Mouse (Mus musculus) cerebellum, adult 11-12 months (tissue): ENCODE data around the gene Scaf8.
"Not testable (repeated sequence)": the region's sequence is repeated elsewhere in the genome, so short reads cannot be mapped to it uniquely, and the experiment has no call there.

Source experiments
- DNase-seq: peaks from one replicate; pipeline ENCODE4 v3.0.0; 2022

The Scaf8 gene

GRCm38 (mm10) chr17:3114720-3115379 is at the start of gene Scaf8:
TSS of gene Scaf8 (plus strand) at chr17:3114972.
- DNase-seq = peak; percentile 91

- no peak for DNase-seq
Measured at GRCm38 (mm10) chr17:3075166-3075872, 39.5 kb upstream of the Scaf8 start.

- no peak for DNase-seq
Measured at GRCm38 (mm10) chr17:3075873-3076245, 38.9 kb upstream of the Scaf8 start.

DNA sequence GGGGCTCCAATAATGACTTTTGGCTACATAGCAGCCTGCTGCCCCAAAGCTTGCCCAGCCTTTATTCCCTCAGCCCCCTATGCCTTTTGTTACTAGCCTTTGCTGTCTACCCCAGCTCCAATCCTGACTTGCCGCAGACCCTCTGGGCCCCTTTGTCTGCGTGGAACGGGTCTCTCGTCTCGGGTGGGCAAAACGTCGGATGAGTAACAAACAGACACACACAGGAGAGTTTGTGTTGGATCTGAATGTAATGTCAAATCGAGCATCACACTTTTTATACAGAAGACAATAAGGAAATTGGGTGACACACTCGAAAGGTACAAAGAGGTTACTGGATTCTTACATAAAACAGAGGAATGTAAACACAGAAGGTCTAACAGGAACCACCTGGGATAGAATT is 36.8 kb upstream of the Scaf8 start:
- DNase-seq = not testable (repeated sequence)

DNA sequence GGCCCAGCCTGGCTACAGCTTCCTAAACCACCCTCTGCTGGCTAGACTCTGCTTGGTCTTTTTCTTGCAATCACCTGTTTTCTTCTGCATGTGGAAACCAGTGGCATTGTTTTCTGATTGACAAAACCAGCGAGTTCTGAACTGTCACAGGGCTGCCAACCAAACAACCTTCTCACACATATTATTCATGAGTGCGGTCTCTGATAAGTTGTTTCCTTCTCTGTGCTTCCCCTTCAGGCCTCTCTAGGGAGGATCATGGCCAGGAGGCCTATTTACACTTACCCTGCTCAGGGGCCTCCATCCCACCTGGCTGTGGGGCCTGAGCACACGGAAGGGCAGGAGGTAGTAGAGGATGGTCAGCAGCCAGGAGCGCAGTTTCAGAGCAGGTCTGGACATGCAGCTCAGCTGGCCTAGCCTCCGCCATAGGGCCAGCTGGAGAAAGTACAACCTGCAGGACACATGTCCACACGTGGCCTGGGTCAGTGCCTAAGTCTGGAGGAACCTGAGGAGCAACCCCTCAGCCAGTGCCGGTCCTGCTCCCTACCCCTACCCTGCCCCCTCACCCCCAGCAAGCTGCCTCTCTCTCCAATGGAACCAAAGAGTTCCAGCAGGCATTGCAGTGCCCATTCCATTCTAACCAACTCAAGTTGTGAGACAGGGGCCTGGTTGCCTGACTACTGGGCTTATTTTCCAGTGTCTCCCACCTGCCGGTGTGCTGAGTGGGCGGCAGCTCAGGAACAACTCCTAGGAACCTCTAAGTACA is 34.0 kb upstream of the Scaf8 start:
- peak; percentile 48 for DNase-seq

DNA sequence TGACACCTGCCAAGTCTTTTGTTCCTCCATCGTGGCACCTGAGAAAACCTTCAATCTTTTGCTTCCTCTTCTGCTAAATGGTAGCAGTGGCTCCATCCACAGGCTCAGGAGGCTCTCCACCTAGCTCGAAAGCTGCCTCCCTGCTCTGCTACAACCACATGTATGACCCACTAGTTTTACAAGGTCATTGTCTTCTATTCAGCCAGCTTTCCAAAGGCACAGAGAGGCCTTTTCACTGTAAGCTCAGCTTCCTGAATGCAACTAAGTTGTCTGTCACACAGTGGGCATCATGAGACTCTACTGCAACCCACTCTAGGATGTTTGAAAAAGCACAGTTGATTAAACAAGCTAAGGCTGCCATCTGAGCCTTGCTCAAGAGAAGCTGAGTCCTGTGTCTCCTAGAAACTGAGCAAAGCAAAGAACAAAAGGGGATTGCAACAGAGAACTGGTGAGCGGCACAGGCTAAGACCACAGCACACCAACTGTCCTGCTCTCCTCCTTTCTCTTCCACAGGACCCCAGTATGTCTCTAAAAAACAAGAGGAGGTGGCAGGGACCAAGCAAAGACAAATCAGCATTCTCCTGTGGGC is 33.2 kb upstream of the Scaf8 start:
- DNase-seq = peak; percentile 93

DNA sequence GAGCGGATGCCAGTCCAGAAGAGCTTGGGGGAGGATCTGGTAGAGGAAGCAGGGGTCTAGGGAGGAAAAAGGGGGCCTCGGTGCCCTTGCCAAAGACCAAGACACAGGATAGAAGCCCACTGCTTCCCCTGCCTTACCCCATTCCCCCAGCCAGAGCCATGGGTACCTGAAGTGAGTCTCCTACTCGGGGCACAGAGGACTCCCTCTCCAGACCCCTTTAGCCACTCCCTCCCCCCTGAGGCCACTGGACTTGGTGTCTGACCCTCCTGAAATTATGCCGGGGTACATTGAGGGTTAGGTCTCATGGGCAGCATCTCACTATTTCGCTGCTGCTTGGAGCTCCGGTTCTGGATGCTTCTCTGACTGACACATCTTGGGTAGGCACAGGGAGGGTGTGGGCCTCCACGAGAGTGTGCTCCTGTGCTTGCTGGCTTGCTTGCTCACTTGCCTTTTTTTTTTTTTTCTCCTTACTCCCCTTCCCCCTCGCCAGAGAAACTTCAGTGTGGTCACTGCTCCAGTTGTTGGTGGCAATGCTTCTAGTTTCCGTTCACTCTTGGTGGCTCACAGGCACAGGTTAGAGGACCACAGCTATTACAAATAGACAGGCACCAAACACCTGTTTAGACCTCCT is 32.5 kb upstream of the Scaf8 start:
- DNase-seq = peak; percentile 87

GRCm38 (mm10) chr17:3082756-3083749 is 31.7 kb upstream of the Scaf8 start:
- peak; percentile 80 for DNase-seq

DNA sequence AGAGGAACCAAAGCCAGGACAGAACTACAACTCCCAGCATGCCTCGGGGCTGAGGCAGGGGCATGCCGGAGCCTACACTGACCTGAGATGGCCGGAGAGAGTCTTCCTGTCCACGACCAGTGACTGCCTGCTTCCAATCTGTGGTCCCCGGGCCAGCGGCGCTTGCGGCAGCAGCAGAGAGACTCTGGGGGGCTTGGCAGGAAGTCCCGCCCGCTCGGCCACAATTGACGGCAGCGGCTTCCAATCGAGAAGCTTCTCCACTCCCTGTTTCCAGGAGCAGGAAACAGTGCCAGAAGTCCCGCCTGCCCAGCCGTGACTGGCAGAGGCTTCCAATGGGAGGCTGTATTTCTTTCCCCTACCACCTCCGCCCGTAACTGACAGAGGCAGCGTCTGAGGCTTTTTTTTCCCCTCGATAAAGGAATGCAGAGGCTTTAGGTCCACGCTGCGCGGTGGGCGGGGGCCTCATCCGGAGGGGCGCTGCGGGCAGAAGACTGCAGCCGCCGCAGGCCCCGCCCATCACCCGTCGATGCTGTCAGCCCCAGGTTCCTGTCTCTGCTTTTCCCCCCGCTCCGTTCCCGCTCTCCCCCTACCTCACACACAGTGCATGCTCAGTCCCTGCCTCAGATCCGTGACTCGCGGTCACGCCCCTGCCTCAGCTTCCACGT is 30.8 kb upstream of the Scaf8 start:
- peak; percentile 96 for DNase-seq

GRCm38 (mm10) chr17:3084551-3084930 is 30.2 kb upstream of the Scaf8 start:
- peak; percentile 91 for DNase-seq

- peak; percentile 57 for DNase-seq
Measured at GRCm38 (mm10) chr17:3085152-3085551, 29.6 kb upstream of the Scaf8 start.

- no peak for DNase-seq
Measured at GRCm38 (mm10) chr17:3092682-3093081, 22.1 kb upstream of the Scaf8 start.

- DNase-seq = not testable (repeated sequence)
Measured at GRCm38 (mm10) chr17:3099273-3099672, 15.5 kb upstream of the Scaf8 start.

DNA sequence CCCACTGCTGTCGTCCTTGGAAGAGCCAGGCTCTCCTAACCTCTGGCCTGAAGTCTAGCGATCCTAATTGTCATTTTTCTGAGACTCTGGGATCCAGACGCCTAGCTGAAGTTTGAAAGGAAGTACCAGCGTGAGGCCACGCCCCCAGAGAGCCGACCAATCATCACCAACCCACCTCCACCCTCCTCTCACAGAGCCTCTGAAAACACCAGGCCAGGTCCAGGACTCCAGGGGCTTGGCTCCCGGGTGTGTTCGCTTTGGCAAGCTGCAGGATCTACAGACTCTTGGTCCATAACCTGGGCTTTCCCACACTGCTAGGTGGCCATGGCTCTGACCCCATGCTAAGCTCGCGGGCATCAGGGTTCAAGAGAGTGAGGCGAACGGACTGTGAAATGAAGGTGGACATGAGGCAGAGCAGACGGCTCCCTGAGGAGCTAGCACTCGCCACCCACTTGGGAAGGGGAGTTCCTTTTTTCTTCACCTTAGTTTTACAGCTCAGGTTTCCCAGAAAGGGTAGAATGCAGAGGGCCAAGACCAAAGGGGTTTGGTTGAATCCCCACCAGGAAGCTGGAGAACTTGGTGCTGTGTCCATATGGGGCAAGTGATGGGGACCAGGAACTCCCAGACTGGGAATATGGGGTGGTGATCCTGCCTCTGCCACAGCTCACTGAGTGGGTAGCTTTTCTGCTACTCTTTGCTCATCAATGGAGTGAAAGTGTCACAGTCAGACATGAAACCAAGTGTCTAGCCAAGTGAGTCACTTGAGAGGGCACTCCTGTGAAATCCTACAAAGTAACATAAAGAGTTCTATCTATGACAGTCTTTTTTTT is 12.2 kb upstream of the Scaf8 start:
- DNase-seq = no peak

GRCm38 (mm10) chr17:3104154-3104931 is 10.4 kb upstream of the Scaf8 start:
- DNase-seq = no peak

DNA sequence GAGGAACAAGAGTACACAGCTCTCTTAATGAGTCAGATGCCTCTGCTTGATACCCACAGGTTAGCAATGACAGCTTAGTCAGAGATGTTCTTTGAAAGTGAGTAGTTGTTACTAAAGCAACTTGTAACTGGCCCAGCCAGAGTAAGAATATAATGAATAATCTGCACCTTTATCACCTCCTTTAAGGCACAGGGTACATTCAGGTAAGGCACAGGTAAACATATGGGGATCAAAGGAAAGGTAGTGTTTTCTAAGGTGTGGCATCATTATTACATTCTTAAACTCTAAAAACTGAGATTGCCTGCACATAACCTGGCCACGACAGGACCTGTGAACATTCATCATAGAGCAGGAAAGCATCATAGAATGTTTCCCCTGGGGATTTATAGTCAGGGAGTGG is 9.8 kb upstream of the Scaf8 start:
- no peak for DNase-seq

DNA sequence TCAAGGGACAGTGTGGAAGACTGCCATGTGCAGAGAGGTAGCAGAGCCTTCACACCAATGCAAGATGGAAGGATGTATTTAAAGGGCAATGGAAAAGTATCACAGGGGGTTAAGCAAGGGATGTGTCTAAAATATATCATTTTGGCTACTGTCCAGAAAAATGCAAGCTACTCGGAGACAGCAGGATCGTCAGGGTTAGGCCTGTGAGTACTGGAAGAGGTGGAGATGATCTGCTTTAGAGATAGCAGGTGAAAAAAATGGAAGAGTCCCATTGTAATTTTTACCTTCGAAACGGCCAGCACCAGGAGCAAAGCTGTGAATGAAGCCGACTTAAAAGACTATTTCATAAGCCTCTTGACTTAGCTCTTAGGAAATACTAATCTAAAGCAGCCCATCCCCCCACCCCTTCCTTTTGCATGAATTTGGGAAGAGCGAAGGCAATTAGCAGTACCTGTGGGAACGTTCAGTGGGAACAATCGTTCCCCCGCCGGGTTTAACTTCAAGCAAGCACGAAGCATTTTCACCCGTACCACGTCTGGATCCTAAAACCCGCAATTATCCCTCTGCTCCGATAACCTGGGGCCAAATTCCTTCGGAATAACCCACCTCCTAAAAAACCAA is 925 bp upstream of the Scaf8 start:
- peak; percentile 40 for DNase-seq

DNA sequence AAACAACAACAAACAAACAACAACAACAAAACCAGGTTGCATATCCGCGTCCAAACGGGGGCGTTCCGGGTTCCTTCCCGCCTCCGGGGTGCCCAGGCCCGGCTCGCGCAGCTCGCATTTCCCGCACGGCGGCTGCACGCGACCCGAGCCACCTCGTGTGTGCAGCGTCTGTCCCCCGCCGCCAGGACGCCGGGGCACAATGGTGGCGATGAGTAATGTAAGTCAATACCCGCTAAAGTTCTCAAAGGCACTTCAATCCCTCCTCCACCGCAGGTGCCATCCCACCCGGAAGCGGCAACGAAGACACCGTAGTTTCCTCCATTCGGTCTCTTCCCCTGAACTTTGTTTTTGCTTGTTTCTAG is 433 bp upstream of the Scaf8 start:
- DNase-seq = no peak

DNA sequence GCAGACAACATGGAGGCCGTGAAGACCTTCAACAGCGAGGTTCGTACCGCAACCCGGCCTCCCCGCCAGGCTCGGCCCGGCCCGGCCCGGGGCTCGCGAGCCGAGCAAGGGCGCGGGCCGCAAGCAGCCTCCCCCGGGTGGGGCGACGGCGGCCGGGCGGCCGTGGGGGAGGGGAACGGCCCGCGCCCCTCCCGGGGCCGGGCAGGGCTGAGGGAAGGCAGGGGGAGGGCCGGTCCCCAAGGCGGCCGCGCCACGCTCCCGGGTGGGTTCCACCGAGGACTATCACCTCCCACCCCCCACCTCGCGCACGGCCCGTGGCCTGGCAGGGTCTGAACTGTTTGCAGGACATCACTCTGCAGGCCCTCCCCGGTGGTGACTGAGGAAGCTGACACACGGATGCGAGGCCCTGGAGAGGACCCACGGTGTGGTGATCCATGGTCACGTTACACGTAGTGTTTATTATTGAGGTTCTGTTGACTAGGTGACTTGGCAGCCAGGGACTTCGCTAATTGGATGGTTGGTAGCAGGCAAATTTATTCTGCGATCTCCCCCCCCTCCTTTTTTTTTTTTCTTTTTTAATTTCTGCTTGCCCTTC is 705 bp downstream of the Scaf8 start:
- DNase-seq = peak; percentile 81
